22 mouse cellular contexts compared by ENCODE assay signal in the genomic region with DNA sequence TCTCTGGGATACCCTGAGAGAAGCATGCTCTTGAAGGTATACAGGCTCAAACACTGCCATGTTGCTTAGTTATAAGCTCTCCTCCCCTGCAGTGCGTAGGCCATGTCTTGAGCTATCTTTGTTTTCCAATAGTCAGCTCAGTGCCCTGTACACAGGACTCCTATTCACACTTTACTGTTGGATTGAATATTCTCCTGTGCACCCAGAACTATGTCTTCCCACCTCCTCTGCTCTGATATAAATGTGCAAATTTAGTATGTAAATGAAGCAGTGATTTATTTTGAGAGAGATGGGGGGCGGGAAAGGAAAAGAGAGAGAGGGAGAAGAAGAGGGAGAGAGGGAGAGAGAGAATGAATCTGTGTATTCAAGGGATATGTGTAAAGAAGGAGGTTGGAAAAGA.
DNase-seq lines count a peak whose midpoint lies in the region; ATAC-seq and TF ChIP-seq lines count a peak whose summit lies in the region.
"Had no signal": no experiment of that assay in that cellular context is flagged by ENCODE, and none has a peak within 500 bp of the region (broad histone marks: within the 10 kb centered on the region; RNA-seq: fewer than 3 reads in every experiment).

No protein-coding gene starts in this region.

- no peak overlapping the region for H3K4me2 ChIP-seq in neural tube, embryonic 15.5 days
- H3K4me2 ChIP-seq: embryonic facial prominence, embryonic 15.5 days; heart, embryonic 13.5 days; hindbrain, embryonic 12.5 days had no signal

- H3K27me3 ChIP-seq in neural tube, embryonic 15.5 days (replicated peaks), result no peaks in the 10 kb centered on the region; the same call in 1 of the 2 replicates
- H3K27me3 ChIP-seq: embryonic facial prominence, embryonic 15.5 days; hindbrain, embryonic 12.5 days had no signal

- intact Hi-C loops in left cerebral cortex, postnatal 4 days (cut with DNase I), result no loop called here
- intact Hi-C loops in left cerebral cortex, adult 2 months (cut with DNase I), result loop anchor here (5.0 to 10.0 kb wide), 2 partner anchors 78 to 191 kb away; no protein-coding TSS in a partner anchor
- intact Hi-C loops in left cerebral cortex, postnatal 36 days (cut with DNase I), result loop anchor here (1.0 to 10.0 kb wide), 2 partner anchors 37 to 171 kb away; no protein-coding TSS in a partner anchor

- peaks cover 1% of the 10 kb centered on the region; the same call in 1 of the 2 replicates for H3K4me1 ChIP-seq in cortical plate, adult 2 months (ENCODE audit: control insufficient read depth, insufficient read depth, low read length)
- 0 out of 2 replicates have a peak, but pooled peaks cover 4% of the 10 kb centered on the region for H3K4me1 ChIP-seq in neural tube, embryonic 15.5 days
- H3K4me1 ChIP-seq: embryonic facial prominence, embryonic 15.5 days; heart, embryonic 13.5 days had no signal

- H3K9me3 ChIP-seq in neural tube, embryonic 15.5 days (replicated peaks), result no peaks in the 10 kb centered on the region
- H3K9me3 ChIP-seq: embryonic facial prominence, embryonic 15.5 days; forebrain, embryonic 10.5 days; heart, embryonic 13.5 days had no signal

- ATAC-seq in neural tube, embryonic 15.5 days (ENCODE audit: low FRiP score), result no peak
- ATAC-seq: forebrain, embryonic 14.5 days; hindbrain, embryonic 16.5 days had no signal

- WGBS in neural tube, embryonic 15.5 days, result 97% methylated on average over 2 of the region's 2 CpGs

- no peak overlapping the region for H3K9ac ChIP-seq in neural tube, embryonic 15.5 days (replicated peaks)
- H3K9ac ChIP-seq: embryonic facial prominence, embryonic 15.5 days; heart, embryonic 13.5 days; hindbrain, embryonic 12.5 days had no signal

- no peaks in the 10 kb centered on the region for H3K36me3 ChIP-seq in neural tube, embryonic 15.5 days
- H3K36me3 ChIP-seq: embryonic facial prominence, embryonic 15.5 days; forebrain, embryonic 10.5 days; heart, embryonic 13.5 days; hindbrain, embryonic 12.5 days had no signal

- TF ChIP-seq POLR2A in cortical plate, adult 2 months (IDR thresholded peaks at IDR 0.05; ENCODE audit: extremely low read depth, insufficient read depth, low read length), result no peak

- peak overlapping the region; percentile 54; the same call in 1 of the 2 replicates for H3K27ac ChIP-seq in cortical plate, adult 2 months (ENCODE audit: insufficient read depth, low read length)
- H3K27ac ChIP-seq in left cerebral cortex, adult 2 months, result peak overlapping the region; percentile 76
- no peak overlapping the region for H3K27ac ChIP-seq in neural tube, embryonic 15.5 days (replicated peaks)
- H3K27ac ChIP-seq: embryonic facial prominence, embryonic 15.5 days; forebrain, embryonic 10.5 days; gastrocnemius, adult 2 months; heart, embryonic 13.5 days; hindbrain, embryonic 12.5 days had no signal

- no peak for TF ChIP-seq CTCF in cortical plate, adult 2 months (IDR thresholded peaks at IDR 0.05; ENCODE audit: extremely low read depth, insufficient read depth, low read length)
- no peak for TF ChIP-seq CTCF in left cerebral cortex, adult 2 months (IDR thresholded peaks at IDR 0.05)

- peak; percentile 58 for DNase-seq in left cerebral cortex, adult 11 months (ENCODE audit: low spot score)
- no peak for DNase-seq in left cerebral cortex, postnatal 4 days
- no peak for DNase-seq in left cerebral cortex, adult 2 months (ENCODE audit: extremely low spot score in 1 of 2, low spot score in 2 of 2)
- peak; percentile 12 to 40 for DNase-seq in left cerebral cortex, postnatal 36 days (ENCODE audit: low spot score in 2 of 2)
- no peak for DNase-seq in adrenal gland, adult 2 months
- DNase-seq in lung, postnatal 14 days, result no peak
- DNase-seq: adrenal gland, postnatal 14 days; cerebellum, adult 18-20 months; cerebellum, postnatal 10 days; embryo, embryonic 11 days; gastrocnemius, adult 2 months; gastrocnemius, postnatal 25 days; heart, postnatal 4 days had no signal

- H3K4me3 ChIP-seq in cortical plate, adult 2 months (ENCODE audit: insufficient read depth, low read length), result no peak overlapping the region
- no peak overlapping the region for H3K4me3 ChIP-seq in left cerebral cortex, adult 2 months
- H3K4me3 ChIP-seq in neural tube, embryonic 15.5 days (replicated peaks), result no peak overlapping the region
- H3K4me3 ChIP-seq: embryonic facial prominence, embryonic 15.5 days; erythroblast, embryonic 14.5 days; forebrain, embryonic 10.5 days; gastrocnemius, adult 2 months; heart, embryonic 13.5 days; hindbrain, embryonic 12.5 days had no signal

Comparison
In these comparisons a context has a peak if more than half of its experiments do, and no peak if none do; other contexts are left out.
1. DNase-seq: peak in left cerebral cortex, adult 11 months (single experiment) and left cerebral cortex, postnatal 36 days (2 of 2); none in left cerebral cortex, postnatal 4 days (single experiment), left cerebral cortex, adult 2 months (0 of 2), adrenal gland, adult 2 months (single experiment) and lung, postnatal 14 days (single experiment).